Mouse (Mus musculus) heart, embryonic 11.5 days (tissue): Measurements from ENCODE around the gene Nxf1. TPM values are rescaled to one million over a fixed set of nuclear protein-coding genes. Genes with fewer than 3 reads are reported as not detected.
A peak's percentile ranks its signal among the peaks of the same experiment; 100 is the strongest.

Source experiments
- ATAC-seq: fragments of 200-750 bp; cut with Nextera tagmentation; replicated peaks from 2 replicates; pipeline ENCODE4 v1.8.0; 2017; ENCODE audit warnings: moderate library complexity; ENCODE audit not compliant: insufficient number of reproducible peaks, low FRiP score, low TSS enrichment
- H3K27ac ChIP-seq: fragments of 300-500 bp; sonication (generic); 2 replicates; pipeline ENCODE4 v1.5.1; 2014; ENCODE audit warnings: mild to moderate bottlenecking, low read depth, low read length
- H3K27me3 ChIP-seq: fragments of 300-500 bp; sonication (generic); 2 replicates; pipeline ENCODE4 v1.6.1; 2014; ENCODE audit warnings: mild to moderate bottlenecking, low read length, mixed read lengths; ENCODE audit not compliant: control insufficient read depth, insufficient read depth
- H3K36me3 ChIP-seq: fragments of 300-500 bp; sonication (generic); 2 replicates; pipeline ENCODE4 v1.6.1; 2014; ENCODE audit warnings: mild to moderate bottlenecking, low read length, moderate library complexity, mixed read lengths; ENCODE audit not compliant: control insufficient read depth, insufficient read depth
- H3K4me1 ChIP-seq: fragments of 300-500 bp; sonication (generic); 2 replicates; pipeline ENCODE4 v1.6.1; 2014; ENCODE audit warnings: low read length; ENCODE audit not compliant: control insufficient read depth, insufficient read depth
- H3K4me2 ChIP-seq: fragments of 300-500 bp; sonication (generic); 2 replicates; pipeline ENCODE4 v1.6.1; 2014; ENCODE audit warnings: mild to moderate bottlenecking, moderate library complexity
- H3K4me3 ChIP-seq: fragments of 300-500 bp; sonication (generic); 2 replicates; pipeline ENCODE4 v1.5.1; 2014; ENCODE audit warnings: low read depth, low read length
- H3K9ac ChIP-seq: fragments of 300-500 bp; sonication (generic); 2 replicates; pipeline ENCODE4 v1.6.1; 2014; ENCODE audit warnings: mild to moderate bottlenecking, low read depth, low read length, moderate library complexity
- H3K9me3 ChIP-seq: fragments of 300-500 bp; sonication (generic); replicated peaks from 2 replicates; pipeline ENCODE4 v1.6.1; 2016; ENCODE audit warnings: low read length; ENCODE audit not compliant: control insufficient read depth
- WGBS: fragments of 180-500 bp; shearing (Covaris S2); extraction: QIAGEN DNeasy Blood & Tissue Kit; methylation state at CpG from one replicate; pipeline ENCODE4 v1.1.7; 2014; ENCODE audit not compliant: insufficient replicate concordance; 5-methylcytosine and 5-hydroxymethylcytosine counted together
- microRNA-seq: library from miRNA; unstranded; fragments of <30 nt; microRNA quantifications from one replicate; pipeline ENCODE4, GENCODE M21; 2016; ENCODE audit warnings: borderline number of aligned reads
- polyA plus RNA-seq: library from polyadenylated mRNA; unstranded; fragments of >200 nt; fragmentation: Nextera tagmentation; extraction: Ambion mirVana; gene quantifications from 2 replicates; pipeline ENCODE4 v1.2.1, GENCODE M21; 2014

Nxf1 gene
- polyA plus RNA-seq, 1 experiment from 2014 or later, result 126 TPM

DNA sequence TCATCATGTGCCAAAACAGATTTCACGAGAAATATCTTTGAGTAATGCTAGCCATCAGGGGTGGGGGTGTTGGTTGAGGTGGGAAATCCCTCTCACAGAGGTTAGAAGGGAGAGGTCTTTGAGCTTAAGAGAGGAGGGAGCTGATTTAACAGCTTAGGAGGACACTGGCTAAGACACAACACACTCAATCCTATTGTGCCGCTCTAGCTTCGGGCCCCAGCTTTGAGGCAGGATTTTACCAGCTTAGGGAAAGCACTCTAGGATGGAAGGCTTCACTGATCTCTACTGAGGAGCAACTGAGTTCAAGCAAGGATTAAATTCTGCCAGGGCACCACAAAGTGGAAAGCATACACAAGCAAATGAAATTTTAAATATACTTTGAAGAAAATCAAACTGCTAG is 60.1 kb downstream of the Nxf1 start:
- H3K36me3 ChIP-seq, result peaks cover 9% of the 10 kb centered on the region

DNA sequence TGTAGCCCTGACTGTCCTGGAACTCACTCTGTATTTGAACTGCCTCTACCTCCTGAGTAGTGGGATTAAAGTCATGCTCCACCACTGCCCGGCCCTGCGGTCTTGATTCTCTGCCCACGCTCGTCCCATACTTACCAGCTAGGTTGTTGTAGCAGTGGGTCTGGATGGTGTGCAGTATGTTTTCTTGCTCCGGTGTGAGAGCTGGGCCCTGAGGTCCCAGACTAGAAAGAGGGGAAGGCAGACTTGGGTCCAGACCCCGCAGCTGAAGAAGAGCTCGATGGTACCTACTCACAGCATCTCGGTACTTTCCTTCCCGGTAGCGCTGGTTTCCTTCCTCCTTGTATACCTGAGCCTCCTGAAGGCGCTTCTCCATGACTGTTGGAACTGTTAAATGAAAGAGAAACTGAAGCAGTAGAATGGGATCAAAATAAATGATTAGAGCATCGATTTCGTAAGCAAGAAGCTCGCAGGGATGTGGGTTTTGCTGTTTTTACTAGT is 61.5 kb downstream of the Nxf1 start:
- Histone ChIP-seq H3K4me3 (peak overlapping the region; percentile 100), H3K9ac (peak overlapping the region; percentile 99), H3K9me3 (no peaks in the 10 kb centered on the region), H3K27me3 (no peaks in the 10 kb centered on the region), H3K4me1 (peaks cover 17% of the 10 kb centered on the region), H3K36me3 (peaks cover 8% of the 10 kb centered on the region), H3K4me2 (peak overlapping the region; percentile 97), H3K27ac (peak overlapping the region; percentile 100)
- WGBS, result 26% methylated on average over 14 of the region's 14 CpGs
- ATAC-seq, result no peak

More for the DNA sequence above, 60.1 kb downstream of the Nxf1 start:
- H3K4me1 ChIP-seq, result peaks cover 10% of the 10 kb centered on the region
- no peak overlapping the region for H3K27ac ChIP-seq
- peak overlapping the region; percentile 0; the same call in 1 of the 2 replicates for H3K4me2 ChIP-seq
- H3K4me3 ChIP-seq, result no peak overlapping the region
- no peaks in the 10 kb centered on the region for H3K27me3 ChIP-seq
- ATAC-seq, result no peak
- 79% methylated on average over 3 of the region's 3 CpGs for whole genome bisulfite sequencing
- H3K9me3 ChIP-seq, result no peaks in the 10 kb centered on the region
- H3K9ac ChIP-seq, result peak overlapping the region; percentile 29

DNA sequence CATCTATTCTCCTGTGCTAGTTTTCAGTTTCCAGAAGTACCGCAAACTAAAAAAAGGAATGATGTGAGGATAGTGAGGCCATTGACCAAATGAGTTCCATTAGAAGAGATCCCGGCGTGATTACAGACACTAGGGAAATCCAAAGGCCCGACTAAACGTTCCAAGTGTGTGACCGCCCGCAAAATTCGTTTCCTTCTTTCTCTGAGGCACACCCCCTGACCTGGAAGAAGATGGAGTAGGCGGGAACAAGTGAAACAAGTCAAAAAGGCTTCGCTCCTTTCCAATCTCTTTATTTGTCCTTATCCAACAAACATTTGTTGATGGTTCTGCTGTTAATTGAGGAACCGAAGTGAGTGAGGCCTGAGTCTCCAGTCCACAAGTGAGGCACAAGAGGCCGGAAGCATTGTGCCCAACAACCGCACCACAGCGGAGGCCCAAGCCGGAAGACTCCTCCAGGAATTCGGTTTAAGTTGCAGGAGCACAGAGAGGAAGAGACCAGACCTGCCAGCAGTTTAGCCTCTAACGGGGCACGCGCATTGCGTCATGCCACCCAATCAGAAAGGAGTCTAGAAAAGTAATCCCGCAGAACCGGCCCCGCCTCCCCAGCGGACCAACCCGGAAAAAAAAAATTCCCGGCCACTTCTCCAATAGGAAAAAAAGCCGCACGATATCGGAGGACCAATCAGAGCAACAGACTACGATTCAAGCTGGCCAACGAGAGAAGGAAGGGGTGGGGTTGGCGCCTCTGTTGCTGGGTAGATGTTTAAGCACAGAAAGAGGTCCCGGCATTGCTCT is 62.1 kb downstream of the Nxf1 start, which contains the start of gene Ttc9c:
Gene Ttc9c, minus strand, starts transcription at position 533 of the 795 bp plus-strand sequence.
- H3K36me3 ChIP-seq, result peaks cover 14% of the 10 kb centered on the region
- peak within 1 kb of the TSS; percentile 100 for H3K4me3 ChIP-seq
- ATAC-seq, result peak; percentile 87
- H3K27ac ChIP-seq, result peak within 1 kb of the TSS; percentile 100
- under 1% methylated on average over 33 of the region's 33 CpGs for WGBS
- peak within 1 kb of the TSS; percentile 99 for H3K9ac ChIP-seq
- H3K4me2 ChIP-seq, result peak within 1 kb of the TSS; percentile 97
- H3K4me1 ChIP-seq, result peaks cover 17% of the 10 kb centered on the region
- no peaks in the 10 kb centered on the region for H3K9me3 ChIP-seq
- H3K27me3 ChIP-seq, result no peaks in the 10 kb centered on the region

DNA sequence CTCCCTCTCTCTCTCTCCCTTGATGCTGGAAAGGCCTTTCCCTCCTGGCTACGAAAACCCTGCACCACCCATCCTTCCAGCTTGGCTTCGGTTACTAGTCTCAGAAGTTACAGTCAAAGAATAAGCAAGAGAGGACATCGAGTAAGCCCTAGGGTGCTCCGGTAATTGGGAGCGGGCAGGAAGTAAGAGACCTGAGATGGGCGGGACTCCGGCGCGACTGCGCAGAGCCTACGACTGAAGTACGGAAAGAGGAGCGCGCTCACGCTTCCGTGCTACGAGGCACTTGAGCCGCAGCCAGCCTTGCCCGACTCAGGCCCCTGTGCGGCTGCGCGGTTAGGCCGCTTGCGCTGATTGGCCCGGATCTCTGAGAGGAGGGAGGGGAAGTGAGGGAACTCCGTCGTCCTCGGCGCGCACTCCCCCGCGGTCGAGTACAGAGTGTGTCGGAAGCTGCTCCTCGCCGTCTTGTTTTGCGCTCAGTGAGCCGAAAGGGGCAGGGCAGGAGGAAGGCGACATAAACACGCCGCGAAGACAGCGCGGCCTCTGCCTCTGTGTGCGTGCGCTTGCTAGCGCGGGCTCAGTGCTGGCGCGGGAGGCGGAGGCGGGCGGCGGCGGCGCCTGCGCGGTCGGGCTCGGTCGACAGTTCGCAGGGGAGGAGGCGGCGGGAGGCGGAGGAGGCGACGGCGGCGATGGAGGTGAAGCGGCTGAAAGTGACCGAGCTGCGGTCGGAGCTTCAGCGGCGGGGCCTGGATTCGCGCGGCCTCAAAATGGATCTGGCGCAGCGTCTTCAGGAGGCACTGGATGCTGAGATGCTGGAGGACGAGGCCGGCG is 62.9 kb downstream of the Nxf1 start, which contains the start of gene Hnrnpul2:
Gene Hnrnpul2, plus strand, starts transcription at position 415 of the 828 bp plus-strand sequence.
- peak within 1 kb of the TSS; percentile 99 for H3K9ac ChIP-seq
- peak within 1 kb of the TSS; percentile 100 for H3K27ac ChIP-seq
- no peaks in the 10 kb centered on the region for H3K27me3 ChIP-seq
- peak; percentile 96 for ATAC-seq
- peak within 1 kb of the TSS; percentile 97 for H3K4me2 ChIP-seq
- under 1% methylated on average over 83 of the region's 83 CpGs for WGBS
- peaks cover 15% of the 10 kb centered on the region for H3K36me3 ChIP-seq
- no peaks in the 10 kb centered on the region for H3K9me3 ChIP-seq
- H3K4me3 ChIP-seq, result peak within 1 kb of the TSS; percentile 100
- H3K4me1 ChIP-seq, result peaks cover 17% of the 10 kb centered on the region

Small RNA genes lying within 50 kb of the gene (microRNA-seq; reads per million reads assigned to microRNA genes)
- gene Mir6992, result 0.20 reads per million

Other genes with a start within 250 kb of the Nxf1 start
- 0.07 TPM in 1 of 2 replicates, not detected in the other for gene Slc22a8, start 165.8 kb upstream of the Nxf1 start, polyA plus RNA-seq
- gene Slc22a6, start 139.0 kb upstream of the Nxf1 start, polyA plus RNA-seq, result not detected in 2 replicates
- gene Chrm1, start 93.3 kb upstream of the Nxf1 start, polyA plus RNA-seq, result 0.06 TPM in 1 of 2 replicates, not detected in the other
- 82.6 and 87.8 TPM in 2 replicates for gene Slc3a2, start 33.7 kb upstream of the Nxf1 start, polyA plus RNA-seq
- 56.4 and 58.8 TPM in 2 replicates for gene Wdr74, start 21.2 kb upstream of the Nxf1 start, polyA plus RNA-seq
- gene 1700092M07Rik, start 16.4 kb upstream of the Nxf1 start, polyA plus RNA-seq, result 0.99 and 2.2 TPM in 2 replicates
- gene Stx5a, start 15.7 kb upstream of the Nxf1 start, polyA plus RNA-seq, result 82.2 and 85.1 TPM in 2 replicates
- gene Tmem223, start 13.9 kb downstream of the Nxf1 start, polyA plus RNA-seq, result 146 and 150 TPM in 2 replicates
- gene Tmem179b, start 17.4 kb downstream of the Nxf1 start, polyA plus RNA-seq, result 63.9 and 69.9 TPM in 2 replicates
- 12.8 and 14.3 TPM in 2 replicates for gene Taf6l, start 29.3 kb downstream of the Nxf1 start, polyA plus RNA-seq
- gene Polr2g, start 41.5 kb downstream of the Nxf1 start, polyA plus RNA-seq, result 138 and 155 TPM in 2 replicates
- gene Zbtb3, start 45.5 kb downstream of the Nxf1 start, polyA plus RNA-seq, result 3.9 and 5.2 TPM in 2 replicates
- gene Ttc9c, start 62.3 kb downstream of the Nxf1 start, polyA plus RNA-seq, result 32.3 and 34.0 TPM in 2 replicates
- 4.6 and 6.1 TPM in 2 replicates for gene Hnrnpul2, start 62.9 kb downstream of the Nxf1 start, polyA plus RNA-seq
- not detected in 2 replicates for gene AC129217.1, start 72.7 kb downstream of the Nxf1 start, polyA plus RNA-seq
- 37.9 and 41.7 TPM in 2 replicates for gene Bscl2, start 80.4 kb downstream of the Nxf1 start, polyA plus RNA-seq
- gene Gng3, start 82.1 kb downstream of the Nxf1 start, polyA plus RNA-seq, result 3.5 and 4.2 TPM in 2 replicates
- gene Lrrn4cl, start 93.7 kb downstream of the Nxf1 start, polyA plus RNA-seq, result 0.33 and 0.44 TPM in 2 replicates
- gene Ubxn1, start 114.4 kb downstream of the Nxf1 start, polyA plus RNA-seq, result 141 and 143 TPM in 2 replicates
- gene Uqcc3, start 123.8 kb downstream of the Nxf1 start, polyA plus RNA-seq, result 53.5 and 59.0 TPM in 2 replicates
- gene Lbhd1, start 126.7 kb downstream of the Nxf1 start, polyA plus RNA-seq, result 60.1 and 72.4 TPM in 2 replicates
- gene Gm49403, start 126.9 kb downstream of the Nxf1 start, polyA plus RNA-seq, result not detected in 2 replicates
- 77.5 and 86.8 TPM in 2 replicates for gene 1810009A15Rik, start 131.8 kb downstream of the Nxf1 start, polyA plus RNA-seq
- not detected in 2 replicates for gene Gm49416, start 131.9 kb downstream of the Nxf1 start, polyA plus RNA-seq
- gene Ints5, start 135.9 kb downstream of the Nxf1 start, polyA plus RNA-seq, result 19.2 and 24.6 TPM in 2 replicates
- 66.6 and 81.4 TPM in 2 replicates for gene Ganab, start 141.0 kb downstream of the Nxf1 start, polyA plus RNA-seq
- gene B3gat3, start 163.3 kb downstream of the Nxf1 start, polyA plus RNA-seq, result 33.2 and 35.9 TPM in 2 replicates
- 1.2 and 1.7 TPM in 2 replicates for gene Rom1, start 172.3 kb downstream of the Nxf1 start, polyA plus RNA-seq
- gene Eml3, start 172.5 kb downstream of the Nxf1 start, polyA plus RNA-seq, result 8.1 and 8.5 TPM in 2 replicates
- 30.0 and 39.9 TPM in 2 replicates for gene Mta2, start 184.8 kb downstream of the Nxf1 start, polyA plus RNA-seq
- gene Tut1, start 196.8 kb downstream of the Nxf1 start, polyA plus RNA-seq, result 17.1 and 19.8 TPM in 2 replicates
- gene Eef1g, start 210.0 kb downstream of the Nxf1 start, polyA plus RNA-seq, result 344 TPM in 2 replicates
- gene Ahnak, start 232.2 kb downstream of the Nxf1 start, polyA plus RNA-seq, result 15.1 and 17.4 TPM in 2 replicates